Comparison of ENCODE assay signal across 8 mouse cellular contexts in the genomic region with DNA sequence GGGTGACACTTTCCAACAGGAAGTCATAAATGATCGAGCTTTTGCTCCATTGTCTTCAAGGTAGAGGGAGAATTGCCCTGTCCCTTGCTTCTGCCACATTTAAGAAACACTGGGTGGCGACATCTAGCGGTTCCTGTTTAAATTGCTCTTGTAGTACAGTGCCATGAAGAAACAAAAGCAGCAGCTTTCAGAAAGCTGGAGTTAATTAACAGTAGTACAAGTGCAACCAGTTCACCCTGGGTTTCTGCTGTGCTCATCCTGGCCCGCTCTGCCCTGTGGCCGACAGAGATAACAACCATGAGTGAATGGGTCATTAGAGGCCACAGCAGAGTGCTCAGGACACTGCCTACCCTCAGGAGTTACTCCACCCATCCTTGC.
A peak's percentile ranks its signal among the peaks of the same experiment; 100 is the strongest.
DNase-seq lines count a peak whose midpoint lies in the region; ATAC-seq and TF ChIP-seq lines count a peak whose summit lies in the region.

No protein-coding gene starts in this region.

- peaks cover 8% of the 10 kb centered on the region for H3K4me1 ChIP-seq in hindbrain, embryonic 15.5 days (replicated peaks)

- peak; percentile 84 for TF ChIP-seq CTCF in gastrocnemius, adult 2 months (IDR thresholded peaks at IDR 0.05)

- intact Hi-C loops in gastrocnemius, adult 2 months (cut with DNase I) = loop anchor here (5.0 kb wide), 3 partner anchors 164 to 284 kb away; no protein-coding TSS in a partner anchor

- no peaks in the 10 kb centered on the region for H3K36me3 ChIP-seq in hindbrain, embryonic 15.5 days

- no peak overlapping the region for H3K9ac ChIP-seq in hindbrain, embryonic 15.5 days

- H3K9me3 ChIP-seq in hindbrain, embryonic 15.5 days = no peaks in the 10 kb centered on the region

- H3K27ac ChIP-seq in gastrocnemius, adult 2 months = peak overlapping the region; percentile 53
- peak overlapping the region; percentile 60 for H3K27ac ChIP-seq in hindbrain, embryonic 15.5 days (replicated peaks)

- 2% methylated on average over 5 of the region's 5 CpGs for WGBS in hindbrain, embryonic 15.5 days

- no peaks in the 10 kb centered on the region for H3K27me3 ChIP-seq in hindbrain, embryonic 15.5 days

- peak; percentile 72 for ATAC-seq in activated CD4-positive, CD25-positive, alpha-beta regulatory T cell, adult 4 months
- peak; percentile 91 for ATAC-seq in common myeloid progenitor, adult 5-6 weeks (replicated peaks; ENCODE audit: low read depth, poor library complexity, severe bottlenecking)
- peak; percentile 84 for ATAC-seq in hindbrain, embryonic 15.5 days (ENCODE audit: low FRiP score, low read depth)

- peak; percentile 75 for DNase-seq in gastrocnemius, adult 2 months
- peak; percentile 54 to 89 for DNase-seq in layer of hippocampus, postnatal 25 days (ENCODE audit: extremely low spot score in 1 of 2, low spot score in 1 of 2)
- DNase-seq in lung, postnatal 14 days = peak; percentile 85
- peak; percentile 73 for DNase-seq in retina, postnatal 7 days (ENCODE audit: low read depth, low spot score)
- peak; percentile 44 for DNase-seq in yolk sac, embryonic 10.5 days (ENCODE audit: low spot score)

- H3K4me2 ChIP-seq in hindbrain, embryonic 15.5 days = peak overlapping the region; percentile 25; the same call in 1 of the 2 replicates

- peak overlapping the region; percentile 41 for H3K4me3 ChIP-seq in gastrocnemius, adult 2 months
- H3K4me3 ChIP-seq in hindbrain, embryonic 15.5 days = no peak overlapping the region
